Mouse (Mus musculus): Measurements from ENCODE around the gene Tmem164.

Tmem164 gene

GRCm38 (mm10) chrX:142755542-142755941 lies 74.3 kb downstream of the Tmem164 start:
- DNase-seq, result no peak

GRCm38 (mm10) chrX:142760415-142760814 lies 79.2 kb downstream of the Tmem164 start:
- DNase-seq, result no peak

GRCm38 (mm10) chrX:142763337-142763736 lies 82.1 kb downstream of the Tmem164 start:
- DNase-seq, result no peak

- no peak for DNase-seq
Observed at GRCm38 (mm10) chrX:142769698-142770097, 88.5 kb downstream of the Tmem164 start.

GRCm38 (mm10) chrX:142773658-142774057 lies 92.5 kb downstream of the Tmem164 start:
- no peak for DNase-seq

GRCm38 (mm10) chrX:142776131-142776530 lies 94.9 kb downstream of the Tmem164 start:
- no peak for DNase-seq

GRCm38 (mm10) chrX:142778638-142779037 lies 97.4 kb downstream of the Tmem164 start:
- DNase-seq, result no peak

- DNase-seq, result no peak
Observed at GRCm38 (mm10) chrX:142786160-142787052, 105.2 kb downstream of the Tmem164 start.

GRCm38 (mm10) chrX:142792185-142792584 lies 111.0 kb downstream of the Tmem164 start:
- no peak for DNase-seq

GRCm38 (mm10) chrX:142794069-142794610 lies 112.9 kb downstream of the Tmem164 start:
- DNase-seq, result no peak

GRCm38 (mm10) chrX:142804596-142804995 lies 123.4 kb downstream of the Tmem164 start:
- peak in 1 of 2 experiments; percentile 16 for DNase-seq

- DNase-seq, result peak; percentile 12 to 43
Observed at GRCm38 (mm10) chrX:142806126-142806525, 124.9 kb downstream of the Tmem164 start.

- DNase-seq, result peak; percentile 18 to 44
Observed at GRCm38 (mm10) chrX:142806620-142807061, 125.4 kb downstream of the Tmem164 start.

GRCm38 (mm10) chrX:142808411-142808810 lies 127.2 kb downstream of the Tmem164 start:
- peak; percentile 45 to 60 for DNase-seq

- peak in 1 of 2 experiments; percentile 63 for DNase-seq
Observed at GRCm38 (mm10) chrX:142813146-142813545, 131.9 kb downstream of the Tmem164 start.

GRCm38 (mm10) chrX:142818057-142818682 lies 137.0 kb downstream of the Tmem164 start:
- peak in 1 of 2 experiments; percentile 48 for DNase-seq

- DNase-seq, result no peak
Observed at GRCm38 (mm10) chrX:142821239-142821638, 140.0 kb downstream of the Tmem164 start.

- DNase-seq, result peak in 1 of 2 experiments; percentile 3
Observed at GRCm38 (mm10) chrX:142821846-142822245, 140.6 kb downstream of the Tmem164 start.

GRCm38 (mm10) chrX:142825309-142825708 lies 144.1 kb downstream of the Tmem164 start:
- no peak for DNase-seq

GRCm38 (mm10) chrX:142827644-142828043 lies 146.4 kb downstream of the Tmem164 start:
- no peak for DNase-seq

- DNase-seq, result no peak
Observed at GRCm38 (mm10) chrX:142828184-142828908, 147.1 kb downstream of the Tmem164 start.

GRCm38 (mm10) chrX:142829267-142829666 lies 148.1 kb downstream of the Tmem164 start:
- no peak for DNase-seq
